Mouse (Mus musculus) MEL (cell line): ENCODE results near the gene Olfm4. TPM values are rescaled to one million over a fixed set of nuclear protein-coding genes. Genes with fewer than 3 reads are reported as not detected.

Source experiments
- DNase-seq: peaks from one replicate; pipeline ENCODE4 v3.0.0; 2011; ENCODE audit warnings: low read depth, low spot score
- H3K27ac ChIP-seq: 2 replicates; pipeline ENCODE4 v1.5.1; 2012; ENCODE audit warnings: low read depth, mild to moderate bottlenecking, control low read depth, low read length, moderate library complexity; ENCODE audit not compliant: control insufficient read depth
- H3K27me3 ChIP-seq, 2 experiments: fragments of 150-350 bp in 1 of 2; sonication (generic) in 1 of 2; 2 replicates each; pipeline ENCODE4 v1.6.1; 2012; ENCODE audit warnings: low read length in 2 of 2, mild to moderate bottlenecking in 2 of 2, improper control_type of control experiment in 1 of 2, moderate library complexity in 1 of 2; ENCODE audit not compliant: insufficient read depth in 2 of 2, control insufficient read depth in 1 of 2
- H3K36me3 ChIP-seq, 2 experiments: 2 replicates each; pipeline ENCODE4 v1.6.1; 2012 to 2014; ENCODE audit warnings: low read length in 2 of 2, improper control_type of control experiment in 1 of 2, inconsistent platforms in 1 of 2, mild to moderate bottlenecking in 1 of 2; ENCODE audit not compliant: insufficient read depth in 2 of 2, control insufficient read depth in 1 of 2
- H3K4me1 ChIP-seq, 2 experiments: fragments of 150-350 bp in 1 of 2; sonication (generic) in 1 of 2; 2 replicates each; pipeline ENCODE4 v1.6.1; 2012; ENCODE audit warnings: low read length in 2 of 2, improper control_type of control experiment in 1 of 2, mild to moderate bottlenecking in 1 of 2; ENCODE audit not compliant: insufficient read depth in 2 of 2, control insufficient read depth in 1 of 2
- H3K4me3 ChIP-seq, 2 experiments: fragments of 150-350 bp in 1 of 2; sonication (generic) in 1 of 2; 2 replicates each; pipeline ENCODE4 v1.5.1; 2012; ENCODE audit warnings: low read depth in 2 of 2, low read length in 2 of 2, mild to moderate bottlenecking in 2 of 2, moderate library complexity in 2 of 2, control low read depth in 1 of 2, improper control_type of control experiment in 1 of 2; ENCODE audit not compliant: control insufficient read depth in 1 of 2, insufficient read depth in 1 of 2
- H3K79me2 ChIP-seq: 2 replicates; pipeline ENCODE4 v1.6.1; 2012; ENCODE audit warnings: mild to moderate bottlenecking, low read length, moderate library complexity; ENCODE audit not compliant: control insufficient read depth, poor library complexity, insufficient read depth
- H3K9ac ChIP-seq: 2 replicates; pipeline ENCODE4 v1.6.1; 2012; ENCODE audit warnings: low read depth, mild to moderate bottlenecking, control low read depth, low read length, moderate library complexity; ENCODE audit not compliant: control insufficient read depth, poor library complexity, severe bottlenecking
- H3K9me3 ChIP-seq: fragments of 150-350 bp; sonication (generic); replicated peaks from 2 replicates; pipeline ENCODE4 v1.6.1; 2012; ENCODE audit warnings: mild to moderate bottlenecking, low read length, improper control_type of control experiment, moderate library complexity; ENCODE audit not compliant: insufficient read depth
- CHD2 ChIP-seq: IDR thresholded peaks from 2 replicates; pipeline ENCODE4 v1.6.1; 2011; ENCODE audit warnings: low read length, improper control_type of control experiment
- E2F4 ChIP-seq: IDR thresholded peaks from 2 replicates; pipeline ENCODE4 v1.6.1; 2011; ENCODE audit warnings: low read depth, low read length, improper control_type of control experiment, borderline replicate concordance
- EP300 ChIP-seq, 2 experiments: IDR thresholded peaks; 2 replicates each; pipeline ENCODE4 v1.6.1; 2011; ENCODE audit warnings: improper control_type of control experiment in 2 of 2, low read length in 2 of 2, low read depth in 1 of 2, mild to moderate bottlenecking in 1 of 2
- GABPA ChIP-seq: IDR thresholded peaks from 2 replicates; pipeline ENCODE4 v1.6.1; 2012; ENCODE audit warnings: low read depth, mild to moderate bottlenecking, inconsistent platforms, low read length, improper control_type of control experiment, moderate library complexity
- GATA1 ChIP-seq: IDR thresholded peaks from 2 replicates; pipeline ENCODE4 v1.6.1; 2011; ENCODE audit warnings: low read depth, low read length, improper control_type of control experiment
- MAFK ChIP-seq: IDR thresholded peaks from 2 replicates; pipeline ENCODE4 v1.6.1; 2011; ENCODE audit warnings: low read depth, mild to moderate bottlenecking, low read length, improper control_type of control experiment, borderline replicate concordance
- MXI1 ChIP-seq: IDR thresholded peaks from 2 replicates; pipeline ENCODE4 v1.6.1; 2011; ENCODE audit warnings: mild to moderate bottlenecking, low read depth, low read length, improper control_type of control experiment
- MYB ChIP-seq: IDR thresholded peaks from 2 replicates; pipeline ENCODE4 v1.6.1; 2011; ENCODE audit warnings: mild to moderate bottlenecking, low read depth, low read length, improper control_type of control experiment
- MYC ChIP-seq: IDR thresholded peaks from 2 replicates; pipeline ENCODE4 v1.6.1; 2011; ENCODE audit warnings: low read depth, mild to moderate bottlenecking, low read length, improper control_type of control experiment, moderate library complexity
- NELFE ChIP-seq: IDR thresholded peaks from 2 replicates; pipeline ENCODE4 v1.6.1; 2011; ENCODE audit warnings: low read depth, low read length, improper control_type of control experiment
- NRF1 ChIP-seq: IDR thresholded peaks from 2 replicates; pipeline ENCODE4 v1.6.1; 2014; ENCODE audit warnings: low read depth, mild to moderate bottlenecking, inconsistent platforms, low read length, improper control_type of control experiment, moderate library complexity; ENCODE audit not compliant: poor library complexity, insufficient read depth, severe bottlenecking
- RAD21 ChIP-seq: IDR thresholded peaks from 2 replicates; pipeline ENCODE4 v1.6.1; 2011; ENCODE audit warnings: mild to moderate bottlenecking, low read depth, low read length, improper control_type of control experiment
- TAL1 ChIP-seq: IDR thresholded peaks from 2 replicates; pipeline ENCODE4 v1.6.1; 2012; ENCODE audit warnings: mild to moderate bottlenecking, inconsistent platforms, low read length, moderate library complexity, mixed read lengths
- UBTF ChIP-seq: IDR thresholded peaks from 2 replicates; pipeline ENCODE4 v1.6.1; 2012; ENCODE audit warnings: low read depth, mild to moderate bottlenecking, inconsistent platforms, low read length, improper control_type of control experiment, moderate library complexity, borderline replicate concordance; ENCODE audit not compliant: insufficient read depth
- ZC3H11A ChIP-seq: IDR thresholded peaks from 2 replicates; pipeline ENCODE4 v1.6.1; 2012; ENCODE audit warnings: low read depth, mild to moderate bottlenecking, inconsistent platforms, low read length, improper control_type of control experiment
- ZKSCAN1 ChIP-seq: IDR thresholded peaks from 2 replicates; pipeline ENCODE4 v1.6.1; 2012; ENCODE audit warnings: low read depth, mild to moderate bottlenecking, inconsistent platforms, low read length, improper control_type of control experiment, moderate library complexity
- ZNF384 ChIP-seq: IDR thresholded peaks from 2 replicates; pipeline ENCODE4 v1.6.1; 2012; ENCODE audit warnings: low read depth, mild to moderate bottlenecking, inconsistent platforms, low read length, improper control_type of control experiment
- polyA plus RNA-seq, 2 experiments: library from polyadenylated mRNA; stranded (reverse) in 1 of 2; unstranded in 1 of 2; fragments of >175 nt in 1 of 2; fragments of >200 nt in 1 of 2; gene quantifications; 2 replicates each; pipeline versions ENCODE4 v1.2.1 to v1.2.4; 2012; ENCODE audit warnings: low replicate concordance in 2 of 2, low read depth in 1 of 2; ENCODE audit not compliant: insufficient read length in 2 of 2, insufficient read depth in 1 of 2, missing spikeins in 1 of 2
- total RNA-seq: library from RNA; depleted of rRNA; stranded (reverse); fragments of 300-350 nt; gene quantifications from 2 replicates; pipeline ENCODE4 v1.2.3, GENCODE M21; 2012

Olfm4 gene
- total and polyA plus RNA-seq, 3 experiments: not detected

GRCm38 (mm10) chr14:79961602-79962001 is 22.3 kb upstream of the Olfm4 start:
- Histone ChIP-seq H3K27me3 (no peaks in the 10 kb centered on the region), H3K4me3 (no peak overlapping the region), H3K9me3 (no peaks in the 10 kb centered on the region), H3K27ac (no peak overlapping the region), H3K79me2 (no peaks in the 10 kb centered on the region), H3K4me1 (no peaks in the 10 kb centered on the region), H3K9ac (no peak overlapping the region), H3K36me3 (no peaks in the 10 kb centered on the region)
- DNase-seq: no peak
- TF ChIP-seq CHD2 (no peak), MYB (no peak), NELFE (no peak), ZKSCAN1 (no peak), RAD21 (no peak), EP300 (IDR thresholded peaks at IDR 0.05; ENCODE audit: low read depth in 1 of 2, low read length in 2 of 2) (no peak), TAL1 (no peak), GABPA (no peak), MXI1 (no peak), MYC (no peak), ZC3H11A (no peak), NRF1 (no peak)

- Histone ChIP-seq H3K4me3 (no peak overlapping the region), H3K9me3 (no peaks in the 10 kb centered on the region), H3K27me3 (no peaks in the 10 kb centered on the region), H3K79me2 (no peaks in the 10 kb centered on the region), H3K27ac (no peak overlapping the region), H3K36me3 (no peaks in the 10 kb centered on the region), H3K4me1 (no peaks in the 10 kb centered on the region), H3K9ac (no peak overlapping the region)
- no peak for DNase-seq
- TF ChIP-seq GATA1 (no peak), E2F4 (no peak), ZNF384 (no peak), UBTF (no peak), MYC (no peak), MAFK (no peak)
Measured at GRCm38 (mm10) chr14:79970165-79970564, 13.7 kb upstream of the Olfm4 start.
